Mouse (Mus musculus): ENCODE data around the gene Asb11. TPM values are rescaled to one million over a fixed set of nuclear protein-coding genes. Genes with fewer than 3 reads are reported as not detected.

Gene Asb11
- total and polyA plus RNA-seq, 2 experiments from 2014 or later, result not detected

DNA sequence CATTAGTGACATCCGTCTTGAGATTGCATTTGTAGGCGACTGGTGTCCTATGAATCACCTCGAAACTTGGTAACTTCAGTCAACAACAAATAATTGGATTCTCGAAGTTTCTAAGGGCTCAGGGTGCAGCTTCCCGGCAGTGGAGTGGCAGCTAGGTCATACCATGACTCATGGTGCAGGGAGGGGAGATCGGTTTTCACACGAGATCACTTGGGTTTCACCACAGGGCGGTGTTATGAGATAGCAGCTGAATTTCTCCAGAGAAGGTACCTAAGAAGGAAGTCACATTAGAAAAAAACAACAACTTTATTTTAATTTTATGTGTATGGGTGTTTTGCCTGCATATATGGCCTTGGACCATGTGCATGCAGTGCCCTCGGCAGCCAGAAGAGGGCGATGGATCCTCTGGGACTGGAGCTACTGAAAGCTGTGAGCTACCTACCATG, 9.3 kb downstream of the Asb11 start:
- ATAC-seq (ENCODE audit: low FRiP score) (no peak), DNase-seq (ENCODE audit: low spot score) (no peak)
- Histone ChIP-seq H3K36me3 (ENCODE audit: insufficient read depth, low read length) (no peaks in the 10 kb centered on the region), H3K4me2 (ENCODE audit: low read depth, low read length, poor library complexity, severe bottlenecking) (no peak overlapping the region), H3K4me3 (ENCODE audit: low read depth, low read length) (no peak overlapping the region), H3K9ac (replicated peaks; ENCODE audit: low read length, poor library complexity, severe bottlenecking) (no peak overlapping the region), H3K9me3 (ENCODE audit: low read length) (no peaks in the 10 kb centered on the region), H3K27me3 (ENCODE audit: insufficient read depth, low read length) (no peaks in the 10 kb centered on the region; the same call in 1 of the 2 replicates), H3K27ac (ENCODE audit: low read depth, low read length) (no peak overlapping the region), H3K4me1 (ENCODE audit: insufficient read depth, low read length) (no peaks in the 10 kb centered on the region)
- WGBS, result 83% methylated on average over 10 of the region's 10 CpGs
- peak; percentile 11; the same call in 1 of the 2 replicates for TF ChIP-seq CTCF (IDR thresholded peaks at IDR 0.05)

DNA sequence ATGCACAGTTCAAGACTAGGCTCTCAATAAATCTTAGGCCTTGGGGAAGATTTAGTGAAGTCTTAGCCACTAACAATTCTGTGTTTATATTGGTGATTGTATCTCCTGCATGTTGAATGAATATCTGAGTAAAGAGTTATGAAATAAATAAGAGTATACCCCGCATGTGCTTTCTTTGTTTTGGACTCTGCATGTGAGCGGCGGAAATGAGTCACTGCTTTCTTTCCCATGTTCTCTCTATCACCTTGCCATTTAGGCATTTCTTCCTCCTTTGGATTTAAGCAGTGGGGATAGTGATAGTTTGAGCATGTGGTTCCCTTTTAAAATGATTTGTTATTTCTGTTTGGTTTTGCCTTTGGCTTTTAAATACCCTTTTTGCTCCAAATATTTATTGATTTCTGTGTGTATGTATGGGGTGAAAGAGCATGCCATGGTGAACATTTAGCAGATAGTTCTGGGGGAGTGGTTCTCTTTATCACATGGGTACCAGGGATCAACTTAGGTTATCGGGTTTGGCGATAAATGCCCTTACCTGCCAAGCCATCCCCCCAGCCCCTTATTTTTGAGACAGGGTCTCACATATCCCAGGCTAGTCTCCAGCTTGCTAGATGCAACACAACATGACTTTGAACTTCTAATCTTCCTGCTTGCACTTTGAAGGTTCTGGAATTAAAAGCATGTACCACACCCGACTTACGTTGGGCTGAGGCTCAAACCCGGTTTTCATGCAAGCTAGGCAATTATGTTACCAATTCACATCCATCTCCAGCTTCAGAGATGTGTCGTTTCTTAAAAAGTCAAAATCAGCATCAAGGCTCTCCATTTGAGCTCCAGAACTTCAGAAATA, 10.3 kb downstream of the Asb11 start:
- H3K27me3 ChIP-seq (ENCODE audit: insufficient read depth, low read length), result no peaks in the 10 kb centered on the region; the same call in 1 of the 2 replicates
- DNase-seq (ENCODE audit: low spot score) (no peak), ATAC-seq (ENCODE audit: low FRiP score) (no peak)
- no peaks in the 10 kb centered on the region for H3K36me3 ChIP-seq (ENCODE audit: insufficient read depth, low read length)
- no peaks in the 10 kb centered on the region for H3K9me3 ChIP-seq (ENCODE audit: low read length)
- H3K27ac ChIP-seq (ENCODE audit: low read depth, low read length), result no peak overlapping the region
- WGBS, result 92% methylated on average over 9 of the region's 9 CpGs
- no peak overlapping the region for H3K4me3 ChIP-seq (ENCODE audit: low read depth, low read length)
- no peak overlapping the region for H3K4me2 ChIP-seq (ENCODE audit: low read depth, low read length, poor library complexity, severe bottlenecking)
- no peaks in the 10 kb centered on the region for H3K4me1 ChIP-seq (ENCODE audit: insufficient read depth, low read length)
- no peak overlapping the region for H3K9ac ChIP-seq (replicated peaks; ENCODE audit: low read length, poor library complexity, severe bottlenecking)
- TF ChIP-seq CTCF (IDR thresholded peaks at IDR 0.05), result no peak

DNA sequence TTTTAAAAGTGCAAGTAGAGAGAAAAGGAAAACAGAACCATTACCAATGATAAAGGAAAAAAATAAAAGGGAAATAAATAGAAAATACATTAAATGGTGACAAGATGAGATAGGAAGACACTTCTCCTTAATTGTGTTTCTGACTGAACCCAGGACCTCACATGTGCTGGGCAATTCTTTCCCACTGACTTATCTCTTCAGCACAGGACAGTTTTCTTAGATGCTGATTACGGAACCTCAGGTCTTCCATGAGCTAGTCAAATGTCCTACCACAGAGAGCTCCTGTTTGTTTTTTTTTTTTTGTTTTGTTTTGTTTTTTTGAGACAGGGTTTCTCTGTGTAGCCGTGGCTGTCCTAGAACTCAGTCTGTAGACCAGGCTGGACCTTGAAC, 10.9 kb downstream of the Asb11 start:
- Histone ChIP-seq H3K4me2 (ENCODE audit: low read depth, low read length, poor library complexity, severe bottlenecking) (no peak overlapping the region), H3K4me1 (ENCODE audit: insufficient read depth, low read length) (no peaks in the 10 kb centered on the region), H3K4me3 (ENCODE audit: low read depth, low read length) (no peak overlapping the region), H3K9me3 (ENCODE audit: low read length) (no peaks in the 10 kb centered on the region), H3K9ac (replicated peaks; ENCODE audit: low read length, poor library complexity, severe bottlenecking) (no peak overlapping the region), H3K27ac (ENCODE audit: low read depth, low read length) (no peak overlapping the region), H3K27me3 (ENCODE audit: insufficient read depth, low read length) (no peaks in the 10 kb centered on the region; the same call in 1 of the 2 replicates), H3K36me3 (ENCODE audit: insufficient read depth, low read length) (no peaks in the 10 kb centered on the region)
- no peak for TF ChIP-seq CTCF (IDR thresholded peaks at IDR 0.05)
- 83% methylated on average over 2 of the region's 2 CpGs for WGBS
- DNase-seq (ENCODE audit: low spot score) (no peak), ATAC-seq (ENCODE audit: low FRiP score) (no peak)

DNA sequence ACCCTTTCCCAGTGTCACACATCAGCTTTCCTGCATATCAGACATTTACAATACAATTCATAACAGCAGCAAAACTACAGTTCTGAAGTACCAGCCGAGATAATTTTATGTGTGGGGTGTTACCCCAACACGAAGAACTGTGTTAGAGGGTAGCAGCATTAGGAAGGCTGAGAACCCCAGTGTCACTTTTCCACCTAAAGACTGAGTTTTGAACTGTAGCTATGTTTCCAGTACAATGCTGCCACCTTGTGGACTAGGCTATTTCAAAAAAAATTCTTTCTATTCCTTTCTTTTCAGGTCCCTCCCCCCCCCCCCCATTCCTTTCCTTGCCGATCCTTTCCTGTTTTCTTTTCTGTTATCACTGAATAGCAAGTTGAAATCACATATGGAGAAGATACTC, 12.4 kb downstream of the Asb11 start:
- no peak overlapping the region for H3K4me3 ChIP-seq (ENCODE audit: low read depth, low read length)
- DNase-seq (ENCODE audit: low spot score) (peak; percentile 65), ATAC-seq (ENCODE audit: low FRiP score) (0 out of 2 replicates have a peak, but pooled peaks have one; percentile 31)
- peak; percentile 69 for TF ChIP-seq CTCF (IDR thresholded peaks at IDR 0.05)
- no peaks in the 10 kb centered on the region for H3K9me3 ChIP-seq (ENCODE audit: low read length)
- peaks cover 4% of the 10 kb centered on the region; the same call in 1 of the 2 replicates for H3K27me3 ChIP-seq (ENCODE audit: insufficient read depth, low read length)
- WGBS, result 41% methylated on average over 3 of the region's 3 CpGs
- H3K4me2 ChIP-seq (ENCODE audit: low read depth, low read length, poor library complexity, severe bottlenecking), result no peak overlapping the region
- H3K4me1 ChIP-seq (ENCODE audit: insufficient read depth, low read length), result no peaks in the 10 kb centered on the region
- H3K9ac ChIP-seq (replicated peaks; ENCODE audit: low read length, poor library complexity, severe bottlenecking), result no peak overlapping the region
- no peaks in the 10 kb centered on the region for H3K36me3 ChIP-seq (ENCODE audit: insufficient read depth, low read length)
- H3K27ac ChIP-seq (ENCODE audit: low read depth, low read length), result no peak overlapping the region

DNA sequence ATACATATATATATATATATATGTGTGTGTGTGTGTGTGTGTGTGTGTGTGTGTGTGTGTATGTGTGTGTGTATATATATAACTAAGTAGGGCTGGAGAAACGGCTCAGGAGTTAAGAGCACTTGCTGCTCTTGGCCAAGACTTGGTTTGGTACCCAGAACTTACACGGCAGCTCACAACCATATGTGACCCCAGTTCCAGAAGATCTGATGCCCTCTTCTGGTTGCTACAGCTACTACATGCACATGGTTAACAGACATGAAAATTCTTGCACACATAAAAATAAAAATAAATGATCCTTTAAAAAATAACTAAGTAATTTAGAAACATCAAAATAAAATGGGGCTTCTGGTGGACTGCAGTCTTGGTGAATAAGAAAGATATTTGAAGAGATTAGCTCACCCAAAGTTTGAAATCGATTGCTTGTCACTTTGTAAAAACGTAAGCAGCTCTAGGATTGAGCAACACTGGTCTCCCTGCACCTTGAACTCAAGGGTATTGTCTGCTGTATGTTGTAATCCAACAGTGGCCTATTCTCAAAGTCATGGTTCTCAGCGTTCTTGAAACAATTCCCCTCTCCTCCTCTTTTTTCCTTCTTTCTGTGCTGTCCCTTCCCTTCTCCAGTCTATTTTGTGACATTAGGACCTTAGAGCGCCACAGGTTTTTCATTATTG, 22.5 kb downstream of the Asb11 start:
- ATAC-seq (ENCODE audit: low FRiP score) (no peak), DNase-seq (ENCODE audit: low spot score) (no peak)
- 79% methylated on average over 6 of the region's 6 CpGs for WGBS
- H3K4me2 ChIP-seq (ENCODE audit: low read depth, low read length, poor library complexity, severe bottlenecking), result no peak overlapping the region
- TF ChIP-seq CTCF (IDR thresholded peaks at IDR 0.05), result no peak
- no peaks in the 10 kb centered on the region for H3K36me3 ChIP-seq (ENCODE audit: insufficient read depth, low read length)
- H3K4me3 ChIP-seq (ENCODE audit: low read depth, low read length), result no peak overlapping the region
- no peaks in the 10 kb centered on the region for H3K9me3 ChIP-seq (ENCODE audit: low read length)
- H3K4me1 ChIP-seq (ENCODE audit: insufficient read depth, low read length), result no peaks in the 10 kb centered on the region
- no peaks in the 10 kb centered on the region for H3K27me3 ChIP-seq (ENCODE audit: insufficient read depth, low read length)
- no peak overlapping the region for H3K27ac ChIP-seq (ENCODE audit: low read depth, low read length)
- H3K9ac ChIP-seq (replicated peaks; ENCODE audit: low read length, poor library complexity, severe bottlenecking), result no peak overlapping the region

DNA sequence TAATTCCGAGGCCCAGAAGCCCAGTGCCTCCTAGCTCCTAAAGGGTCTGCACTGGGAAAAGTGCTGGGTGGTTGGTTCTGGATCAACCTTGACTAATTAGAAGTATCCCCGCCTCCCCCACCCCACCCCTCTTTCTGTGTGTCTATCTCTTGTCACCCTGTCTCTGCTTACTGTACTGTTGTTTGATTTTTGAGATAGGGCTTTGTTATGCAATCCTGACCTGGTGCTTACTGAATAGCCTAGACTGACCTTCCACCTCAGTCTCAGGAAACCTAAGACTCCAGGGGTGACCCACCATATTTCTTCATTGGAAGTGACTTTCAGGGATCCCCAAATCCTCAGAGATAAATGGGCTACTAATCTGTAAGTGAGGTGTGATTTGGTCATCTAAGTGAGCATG, 65.5 kb downstream of the Asb11 start:
- Histone ChIP-seq H3K4me1 (ENCODE audit: insufficient read depth, low read length) (no peaks in the 10 kb centered on the region), H3K9me3 (ENCODE audit: low read length) (no peaks in the 10 kb centered on the region), H3K27ac (ENCODE audit: low read depth, low read length) (no peak overlapping the region), H3K27me3 (ENCODE audit: insufficient read depth, low read length) (no peaks in the 10 kb centered on the region; the same call in 1 of the 2 replicates), H3K36me3 (ENCODE audit: insufficient read depth, low read length) (no peaks in the 10 kb centered on the region), H3K4me3 (ENCODE audit: low read depth, low read length) (no peak overlapping the region), H3K4me2 (ENCODE audit: low read depth, low read length, poor library complexity, severe bottlenecking) (no peak overlapping the region), H3K9ac (replicated peaks; ENCODE audit: low read length, poor library complexity, severe bottlenecking) (no peak overlapping the region)
- no peak for DNase-seq (ENCODE audit: low spot score)
- TF ChIP-seq CTCF (IDR thresholded peaks at IDR 0.05), result no peak
- no peak for ATAC-seq (ENCODE audit: low FRiP score)
- WGBS, result 74% methylated on average over 2 of the region's 2 CpGs

All from midbrain, postnatal 0 days (tissue).